Mouse (Mus musculus): ENCODE measurements around the gene Tpcn1. TPM values are rescaled to one million over a fixed set of nuclear protein-coding genes. Genes with fewer than 3 reads are reported as not detected.

Gene Tpcn1
- total and polyA plus RNA-seq, 2 experiments = 7.6 to 51.9 TPM

GRCm38 (mm10) chr5:120628624-120629023, 40.2 kb upstream of the Tpcn1 start:
- H3K4me1 ChIP-seq (ENCODE audit: control insufficient read depth, insufficient read depth, low read length) = no peaks in the 10 kb centered on the region
- TF ChIP-seq POLR2A (IDR thresholded peaks at IDR 0.05; ENCODE audit: extremely low read depth, insufficient read depth, low read length) (no peak), CTCF (IDR thresholded peaks at IDR 0.05; ENCODE audit: low read depth, low read length) (no peak)
- H3K27ac ChIP-seq (replicated peaks; ENCODE audit: insufficient read depth, low read depth, low read length) = no peak overlapping the region
- no peaks in the 10 kb centered on the region for H3K27me3 ChIP-seq (ENCODE audit: control insufficient read depth, insufficient read depth, low read length)
- H3K9ac ChIP-seq (ENCODE audit: low read depth, low read length) = no peak overlapping the region
- no peak for DNase-seq (ENCODE audit: extremely low read depth, low read depth, low spot score)
- 60% methylated on average over 7 of the region's 7 CpGs for WGBS
- peaks cover 7% of the 10 kb centered on the region; the same call in 1 of the 2 replicates for H3K36me3 ChIP-seq (ENCODE audit: control insufficient read depth, insufficient read depth, low read length)
- no peaks in the 10 kb centered on the region for H3K79me2 ChIP-seq (ENCODE audit: control insufficient read depth, insufficient read depth, low read length)
- no peak overlapping the region for H3K4me3 ChIP-seq (ENCODE audit: insufficient read depth, low read depth, low read length)

- Histone ChIP-seq H3K36me3 (ENCODE audit: control insufficient read depth, insufficient read depth, low read length) (peaks cover 7% of the 10 kb centered on the region; the same call in 1 of the 2 replicates), H3K27me3 (ENCODE audit: control insufficient read depth, insufficient read depth, low read length) (no peaks in the 10 kb centered on the region), H3K27ac (replicated peaks; ENCODE audit: insufficient read depth, low read depth, low read length) (no peak overlapping the region), H3K9ac (ENCODE audit: low read depth, low read length) (no peak overlapping the region), H3K4me1 (ENCODE audit: control insufficient read depth, insufficient read depth, low read length) (no peaks in the 10 kb centered on the region), H3K4me3 (ENCODE audit: insufficient read depth, low read depth, low read length) (no peak overlapping the region), H3K79me2 (ENCODE audit: control insufficient read depth, insufficient read depth, low read length) (no peaks in the 10 kb centered on the region)
- no peak for DNase-seq (ENCODE audit: extremely low read depth, low read depth, low spot score)
- 92% methylated on average over 15 of the region's 15 CpGs for WGBS
- TF ChIP-seq CTCF (IDR thresholded peaks at IDR 0.05; ENCODE audit: low read depth, low read length) (no peak), POLR2A (IDR thresholded peaks at IDR 0.05; ENCODE audit: extremely low read depth, insufficient read depth, low read length) (no peak)
Observed at GRCm38 (mm10) chr5:120627515-120628300, 39.2 kb upstream of the Tpcn1 start.

DNA sequence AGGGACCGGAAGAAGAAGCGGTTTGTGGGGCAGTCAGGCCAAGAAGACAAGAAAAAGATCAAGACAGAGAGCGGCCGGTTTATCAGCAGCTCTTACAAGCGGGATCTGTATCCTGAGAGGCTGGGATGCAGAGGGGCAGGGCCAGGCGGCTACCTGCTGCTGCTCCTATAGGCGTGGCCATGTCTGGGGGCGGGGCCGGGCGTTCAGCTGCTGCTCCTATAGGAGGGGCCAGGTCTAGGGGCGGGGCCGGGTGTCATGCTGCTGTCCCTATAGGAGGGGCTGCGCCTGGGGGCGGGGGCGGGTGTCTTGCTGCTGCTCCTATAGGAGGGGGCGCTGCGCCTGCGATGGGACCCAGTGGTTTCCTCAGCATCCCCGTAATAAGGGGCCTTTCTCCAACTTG, 37.9 kb upstream of the Tpcn1 start:
- no peak for DNase-seq (ENCODE audit: extremely low read depth, low read depth, low spot score)
- TF ChIP-seq POLR2A (IDR thresholded peaks at IDR 0.05; ENCODE audit: extremely low read depth, insufficient read depth, low read length) = no peak
- no peak for TF ChIP-seq CTCF (IDR thresholded peaks at IDR 0.05; ENCODE audit: low read depth, low read length)
- Histone ChIP-seq H3K27me3 (ENCODE audit: control insufficient read depth, insufficient read depth, low read length) (no peaks in the 10 kb centered on the region), H3K79me2 (ENCODE audit: control insufficient read depth, insufficient read depth, low read length) (no peaks in the 10 kb centered on the region), H3K27ac (replicated peaks; ENCODE audit: insufficient read depth, low read depth, low read length) (no peak overlapping the region), H3K9ac (ENCODE audit: low read depth, low read length) (no peak overlapping the region), H3K36me3 (ENCODE audit: control insufficient read depth, insufficient read depth, low read length) (peaks cover 10% of the 10 kb centered on the region; the same call in 1 of the 2 replicates), H3K4me3 (ENCODE audit: insufficient read depth, low read depth, low read length) (no peak overlapping the region), H3K4me1 (ENCODE audit: control insufficient read depth, insufficient read depth, low read length) (no peaks in the 10 kb centered on the region)
- WGBS = 78% methylated on average over 19 of the region's 19 CpGs

DNA sequence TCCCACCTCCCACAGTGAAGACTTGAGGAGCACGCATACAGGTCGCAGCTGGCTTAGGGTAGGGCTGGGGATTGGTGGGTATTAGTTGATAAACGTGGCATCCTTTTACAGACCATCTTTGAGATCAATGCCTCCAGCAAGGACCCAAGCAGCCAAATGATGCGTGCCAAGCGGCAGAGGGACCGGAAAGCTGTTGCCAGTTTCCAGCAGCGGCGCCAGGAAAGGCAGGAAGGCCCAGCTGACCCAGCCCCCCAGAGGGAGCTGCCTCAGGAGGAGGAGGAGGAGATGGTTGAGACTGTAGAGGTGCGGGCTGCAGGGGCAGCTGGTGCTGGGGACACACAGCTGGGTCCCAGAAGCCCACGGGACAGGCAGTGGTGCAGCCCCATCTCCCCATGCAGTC, 36.0 kb upstream of the Tpcn1 start:
- no peak overlapping the region for H3K4me3 ChIP-seq (ENCODE audit: insufficient read depth, low read depth, low read length)
- H3K4me1 ChIP-seq (ENCODE audit: control insufficient read depth, insufficient read depth, low read length) = no peaks in the 10 kb centered on the region
- TF ChIP-seq CTCF (IDR thresholded peaks at IDR 0.05; ENCODE audit: low read depth, low read length) (no peak), POLR2A (IDR thresholded peaks at IDR 0.05; ENCODE audit: extremely low read depth, insufficient read depth, low read length) (no peak)
- WGBS = 91% methylated on average over 10 of the region's 10 CpGs
- H3K9ac ChIP-seq (ENCODE audit: low read depth, low read length) = no peak overlapping the region
- H3K79me2 ChIP-seq (ENCODE audit: control insufficient read depth, insufficient read depth, low read length) = no peaks in the 10 kb centered on the region
- H3K27ac ChIP-seq (replicated peaks; ENCODE audit: insufficient read depth, low read depth, low read length) = no peak overlapping the region
- no peak for DNase-seq (ENCODE audit: extremely low read depth, low read depth, low spot score)
- no peaks in the 10 kb centered on the region for H3K27me3 ChIP-seq (ENCODE audit: control insufficient read depth, insufficient read depth, low read length)
- H3K36me3 ChIP-seq (ENCODE audit: control insufficient read depth, insufficient read depth, low read length) = peaks cover 12% of the 10 kb centered on the region; the same call in 1 of the 2 replicates

GRCm38 (mm10) chr5:120622198-120622851, 33.9 kb upstream of the Tpcn1 start:
- peaks cover 12% of the 10 kb centered on the region; the same call in 1 of the 2 replicates for H3K36me3 ChIP-seq (ENCODE audit: control insufficient read depth, insufficient read depth, low read length)
- H3K79me2 ChIP-seq (ENCODE audit: control insufficient read depth, insufficient read depth, low read length) = no peaks in the 10 kb centered on the region
- TF ChIP-seq CTCF (IDR thresholded peaks at IDR 0.05; ENCODE audit: low read depth, low read length) = no peak
- no peak for TF ChIP-seq POLR2A (IDR thresholded peaks at IDR 0.05; ENCODE audit: extremely low read depth, insufficient read depth, low read length)
- H3K4me1 ChIP-seq (ENCODE audit: control insufficient read depth, insufficient read depth, low read length) = no peaks in the 10 kb centered on the region
- no peak overlapping the region for H3K9ac ChIP-seq (ENCODE audit: low read depth, low read length)
- H3K4me3 ChIP-seq (ENCODE audit: insufficient read depth, low read depth, low read length) = no peak overlapping the region
- H3K27ac ChIP-seq (replicated peaks; ENCODE audit: insufficient read depth, low read depth, low read length) = no peak overlapping the region
- WGBS = 83% methylated on average over 5 of the region's 5 CpGs
- DNase-seq (ENCODE audit: extremely low read depth, low read depth, low spot score) = no peak
- no peaks in the 10 kb centered on the region for H3K27me3 ChIP-seq (ENCODE audit: control insufficient read depth, insufficient read depth, low read length)

DNA sequence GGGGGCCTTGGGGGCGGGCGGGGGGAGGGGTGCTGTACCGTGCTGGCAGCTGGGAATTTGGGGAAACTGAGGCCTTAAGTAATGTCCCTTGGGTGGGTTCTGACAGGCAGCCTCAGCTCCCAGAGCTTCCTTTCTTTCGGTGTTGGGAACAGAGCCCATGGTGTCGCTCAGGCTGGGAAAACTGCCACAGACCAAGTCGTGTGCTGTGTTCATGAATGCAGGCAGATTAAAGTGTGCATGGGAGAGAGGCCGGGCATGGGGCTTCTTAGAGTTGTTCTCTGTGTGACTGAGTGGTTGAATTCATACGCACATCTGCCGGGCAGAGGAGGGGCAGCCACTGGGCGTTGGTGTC, 33.3 kb upstream of the Tpcn1 start:
- DNase-seq (ENCODE audit: extremely low read depth, low read depth, low spot score) = no peak
- Histone ChIP-seq H3K36me3 (ENCODE audit: control insufficient read depth, insufficient read depth, low read length) (peaks cover 11% of the 10 kb centered on the region; the same call in 1 of the 2 replicates), H3K79me2 (ENCODE audit: control insufficient read depth, insufficient read depth, low read length) (no peaks in the 10 kb centered on the region), H3K9ac (ENCODE audit: low read depth, low read length) (no peak overlapping the region), H3K27me3 (ENCODE audit: control insufficient read depth, insufficient read depth, low read length) (no peaks in the 10 kb centered on the region), H3K4me1 (ENCODE audit: control insufficient read depth, insufficient read depth, low read length) (no peaks in the 10 kb centered on the region), H3K27ac (replicated peaks; ENCODE audit: insufficient read depth, low read depth, low read length) (no peak overlapping the region), H3K4me3 (ENCODE audit: insufficient read depth, low read depth, low read length) (no peak overlapping the region)
- WGBS = 94% methylated on average over 10 of the region's 10 CpGs
- TF ChIP-seq CTCF (IDR thresholded peaks at IDR 0.05; ENCODE audit: low read depth, low read length) (no peak), POLR2A (IDR thresholded peaks at IDR 0.05; ENCODE audit: extremely low read depth, insufficient read depth, low read length) (no peak)
